Mouse (Mus musculus): ENCODE results near the gene Mfap2.

The Mfap2 gene

GRCm38 (mm10) chr4:140987476-140987875 is 22.7 kb upstream of the Mfap2 start:
- DNase-seq (ENCODE audit: low spot score): no peak

GRCm38 (mm10) chr4:140988706-140989290 is 21.4 kb upstream of the Mfap2 start:
- no peak for DNase-seq (ENCODE audit: low spot score)

- no peak for DNase-seq (ENCODE audit: low spot score)
Measured at GRCm38 (mm10) chr4:140989447-140989846, 20.8 kb upstream of the Mfap2 start.

- no peak for DNase-seq (ENCODE audit: low spot score)
Measured at GRCm38 (mm10) chr4:140992215-140992614, 18.0 kb upstream of the Mfap2 start.

GRCm38 (mm10) chr4:140993846-140994245 is 16.4 kb upstream of the Mfap2 start:
- no peak for DNase-seq (ENCODE audit: low spot score)

- DNase-seq (ENCODE audit: low spot score): no peak
Measured at GRCm38 (mm10) chr4:140995811-140996210, 14.4 kb upstream of the Mfap2 start.

GRCm38 (mm10) chr4:140996812-140997211 is 13.4 kb upstream of the Mfap2 start:
- DNase-seq (ENCODE audit: low spot score): no peak

- DNase-seq (ENCODE audit: low spot score): no peak
Measured at GRCm38 (mm10) chr4:141005983-141006382, 4.2 kb upstream of the Mfap2 start.

- DNase-seq (ENCODE audit: low spot score): peak; percentile 40
Measured at GRCm38 (mm10) chr4:141008028-141008427, 2.2 kb upstream of the Mfap2 start.

- DNase-seq (ENCODE audit: low spot score): no peak
Measured at GRCm38 (mm10) chr4:141010526-141010925, 308 bp downstream of the Mfap2 start.

- DNase-seq (ENCODE audit: low spot score): no peak
Measured at GRCm38 (mm10) chr4:141010941-141011429, 767 bp downstream of the Mfap2 start.

GRCm38 (mm10) chr4:141011556-141012328 is 1.5 kb downstream of the Mfap2 start:
- no peak for DNase-seq (ENCODE audit: low spot score)

- no peak for DNase-seq (ENCODE audit: low spot score)
Measured at GRCm38 (mm10) chr4:141012558-141012957, 2.3 kb downstream of the Mfap2 start.

GRCm38 (mm10) chr4:141014114-141014513 is 3.9 kb downstream of the Mfap2 start:
- DNase-seq (ENCODE audit: low spot score): no peak

- no peak for DNase-seq (ENCODE audit: low spot score)
Measured at GRCm38 (mm10) chr4:141014856-141015255, 4.6 kb downstream of the Mfap2 start.

- no peak for DNase-seq (ENCODE audit: low spot score)
Measured at GRCm38 (mm10) chr4:141015356-141015755, 5.1 kb downstream of the Mfap2 start.

- DNase-seq (ENCODE audit: low spot score): no peak
Measured at GRCm38 (mm10) chr4:141016311-141016710, 6.1 kb downstream of the Mfap2 start.

- DNase-seq (ENCODE audit: low spot score): no peak
Measured at GRCm38 (mm10) chr4:141017657-141018436, 7.6 kb downstream of the Mfap2 start.

GRCm38 (mm10) chr4:141020220-141020619 is 10.0 kb downstream of the Mfap2 start:
- DNase-seq (ENCODE audit: low spot score): no peak

GRCm38 (mm10) chr4:141020811-141021613 is 10.8 kb downstream of the Mfap2 start:
- no peak for DNase-seq (ENCODE audit: low spot score)

GRCm38 (mm10) chr4:141021614-141021929 is 11.4 kb downstream of the Mfap2 start:
- DNase-seq (ENCODE audit: low spot score): no peak

- DNase-seq (ENCODE audit: low spot score): no peak
Measured at GRCm38 (mm10) chr4:141024052-141024451, 13.8 kb downstream of the Mfap2 start.
